Mouse (Mus musculus) left cerebral cortex, adult 2 months (tissue): Measurements from ENCODE around the gene H2-M10.1. TPM values are rescaled to one million over a fixed set of nuclear protein-coding genes. Genes with fewer than 3 reads are reported as not detected.
A peak's percentile ranks its signal among the peaks of the same experiment; 100 is the strongest.
"Not testable (repeated sequence)": the region's sequence is repeated elsewhere in the genome, so short reads cannot be mapped to it uniquely, and the experiment has no call there.

ENCODE experiments used
- DNase-seq, 2 experiments: peaks; one replicate each; pipeline ENCODE4 v3.0.0; 2021 to 2022; ENCODE audit warnings: low spot score in 2 of 2, mixed read lengths in 1 of 2; ENCODE audit errors: extremely low spot score in 1 of 2
- H3K27ac ChIP-seq: fragments of 200-600 bp; 2 replicates; pipeline ENCODE4 v1.8.1; 2022
- H3K4me3 ChIP-seq: fragments of 200-600 bp; 2 replicates; pipeline ENCODE4 v1.8.1; 2022
- CTCF ChIP-seq: fragments of 200-600 bp; IDR thresholded peaks from 2 replicates; pipeline ENCODE4 v1.8.1; 2022; ENCODE audit warnings: antibody characterized with exemption, mild to moderate bottlenecking, moderate library complexity
- intact Hi-C: fragments of 180-260 bp; cut with DNase I; formaldehyde crosslinking; loops from one replicate; pipeline ENCODE4 v1.15.1; 2025
- long read RNA-seq, 2 experiments: library from polyadenylated mRNA; stranded (forward); transcript quantifications; one replicate each; pipeline ENCODE4 v2.0.0; 2021; ENCODE audit warnings: borderline mapping rate in 2 of 2
- total RNA-seq, 2 experiments: library from RNA; stranded (reverse); gene quantifications; 2 replicates each; pipeline ENCODE4 v1.2.3; 2021

H2-M10.1 gene
- total RNA-seq, result not detected
- long read RNA-seq, experiment 1, result 0 reads
- long read RNA-seq, experiment 2, result 0 reads

- no peak for TF ChIP-seq CTCF
- no peak within 1 kb of the TSS for H3K4me3 ChIP-seq
- intact Hi-C loops, result no loop called here
These were observed at the start of gene H2-M10.1 for GRCm38 (mm10) chr17:36326055-36326454. H2-M10.1 (minus strand) TSS chr17:36326155.

DNA sequence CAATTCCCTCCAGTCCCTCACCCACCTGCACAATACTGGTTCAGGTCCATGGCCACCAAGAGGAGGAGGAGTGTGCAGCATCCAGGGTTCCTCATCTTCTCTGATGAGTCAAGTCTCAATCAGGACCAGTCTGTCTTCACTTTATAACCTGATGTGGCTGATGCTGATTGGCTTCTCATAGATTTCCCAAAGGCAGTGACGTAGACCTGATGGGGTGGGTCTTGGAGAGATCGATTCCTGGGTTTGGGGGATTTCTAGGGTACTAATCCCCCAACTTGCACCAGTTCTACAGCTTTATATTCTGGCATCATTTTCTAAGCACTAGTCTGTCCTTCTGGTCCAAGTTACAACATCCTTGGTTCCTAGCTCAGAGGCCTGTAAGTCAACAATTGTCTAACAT, 42.4 kb upstream of the H2-M10.1 start, which contains the start of gene H2-M10.3:
Gene H2-M10.3, minus strand, starts transcription at position 101 of the 400 bp plus-strand sequence.
- H3K4me3 ChIP-seq, H3K27ac ChIP-seq, intact Hi-C loops, DNase-seq: not testable (repeated sequence)

More at GRCm38 (mm10) chr17:36326055-36326454, at the start of gene H2-M10.1:
- no peak within 1 kb of the TSS for H3K27ac ChIP-seq
- no peak for DNase-seq

GRCm38 (mm10) chr17:36362404-36362803, 36.4 kb upstream of the H2-M10.1 start:
- DNase-seq, H3K27ac ChIP-seq, H3K4me3 ChIP-seq: not testable (repeated sequence)
- intact Hi-C loops, result loop anchor here (2.0 kb wide), 1 partner anchor 446 kb away; no protein-coding TSS in a partner anchor

DNA sequence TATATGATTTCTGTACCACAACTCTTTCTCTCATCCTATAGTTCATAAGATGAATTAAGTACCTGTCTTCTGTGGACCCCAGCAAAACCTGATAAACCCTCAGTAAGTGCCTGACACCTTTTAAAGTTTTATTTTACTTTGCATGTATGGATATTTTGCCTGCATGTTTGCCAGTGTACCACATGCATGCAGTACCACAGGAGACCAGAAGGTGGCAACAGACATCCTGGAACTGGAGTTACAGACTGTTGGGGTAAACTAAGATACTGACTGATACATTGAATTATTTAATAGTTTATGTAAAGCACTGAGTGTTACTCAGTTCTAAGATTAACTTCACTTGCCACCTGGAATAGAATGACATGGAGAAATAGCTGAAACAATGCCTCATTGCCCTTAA, 31.6 kb upstream of the H2-M10.1 start:
- intact Hi-C loops, result loop anchor here (2.0 kb wide), 4 partner anchors 49 to 431 kb away; no protein-coding TSS in a partner anchor
- peak; percentile 50 to 57 for DNase-seq
- peak; percentile 82 for TF ChIP-seq CTCF
- not testable (repeated sequence) for H3K4me3 ChIP-seq, H3K27ac ChIP-seq

DNA sequence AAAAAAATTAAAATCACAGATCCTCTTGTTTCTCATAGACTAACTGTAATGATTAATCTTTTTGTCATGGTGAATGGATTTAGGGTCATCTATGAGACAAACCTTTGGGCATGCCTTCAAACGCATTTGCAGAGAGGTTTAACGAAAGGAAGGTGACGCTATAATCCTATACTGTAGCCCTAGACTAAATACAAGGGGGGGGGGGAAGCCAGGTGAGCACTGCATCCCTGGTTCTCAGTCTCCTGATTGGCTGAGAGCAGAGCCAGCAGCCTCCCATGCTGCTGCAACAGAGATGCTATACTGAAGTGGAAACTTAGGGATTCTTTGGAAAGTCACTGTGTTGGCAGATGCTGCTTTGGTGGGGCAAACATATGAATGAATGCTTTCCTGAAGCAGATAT, 29.8 kb upstream of the H2-M10.1 start:
- no peak for DNase-seq
- TF ChIP-seq CTCF, result no peak
- Histone ChIP-seq H3K27ac (no peak overlapping the region), H3K4me3 (no peak overlapping the region)
- intact Hi-C loops, result loop anchor here (2.0 kb wide), 4 partner anchors 47 to 433 kb away; no protein-coding TSS in a partner anchor

DNA sequence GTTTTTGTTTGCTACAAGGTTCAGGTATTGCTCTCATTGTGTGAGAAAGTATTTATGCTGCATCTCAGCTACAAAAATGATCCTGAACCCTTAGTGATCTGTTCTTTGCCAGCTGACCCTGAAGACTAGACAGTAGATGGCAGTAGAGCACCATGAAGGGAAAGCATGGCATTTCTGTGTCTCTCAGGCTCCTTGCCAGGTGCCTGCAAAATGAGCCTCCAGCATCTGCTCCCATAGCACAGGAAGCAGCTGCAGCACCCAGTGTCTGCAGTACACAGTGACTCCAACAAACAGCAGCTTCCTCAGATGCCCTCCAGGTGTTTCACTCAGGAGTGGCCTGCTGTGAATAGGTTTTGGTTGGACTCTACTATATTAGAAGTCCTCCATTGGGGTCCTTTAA, 29.4 kb upstream of the H2-M10.1 start:
- DNase-seq, result peak; percentile 57 to 63
- TF ChIP-seq CTCF, result peak; percentile 67
- H3K4me3 ChIP-seq, intact Hi-C loops, H3K27ac ChIP-seq: not testable (repeated sequence)

DNA sequence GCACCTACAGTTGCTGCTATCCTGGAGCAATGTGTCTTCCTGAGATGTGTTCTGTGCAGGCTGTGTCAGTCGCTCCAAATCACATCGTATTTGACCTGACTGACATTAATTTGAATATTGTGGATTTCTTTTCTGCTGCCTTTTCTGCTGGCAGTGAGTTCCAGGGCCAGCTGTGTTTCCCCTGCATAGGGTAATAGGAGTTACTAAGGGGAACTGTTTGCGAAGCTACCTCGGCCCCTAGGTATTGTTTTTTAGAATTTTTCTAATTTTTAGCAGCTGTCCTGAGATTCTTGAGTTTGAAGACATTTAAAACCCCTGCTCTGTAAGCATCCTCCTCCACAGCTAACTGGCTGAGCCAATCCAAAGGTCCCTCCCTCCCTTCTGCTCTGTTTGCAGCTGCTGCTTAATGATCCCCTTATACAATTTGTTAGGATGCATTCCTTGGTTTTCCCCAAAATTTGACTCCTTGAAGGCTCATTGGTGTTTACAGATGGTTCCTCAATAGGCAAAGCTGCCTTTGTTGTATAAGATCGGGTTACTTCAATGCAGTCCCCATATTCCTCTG, 10.2 kb downstream of the H2-M10.1 start:
- peak overlapping the region; percentile 62 for H3K4me3 ChIP-seq
- no peak for TF ChIP-seq CTCF
- intact Hi-C loops, result loop anchor here (2.0 kb wide), 1 partner anchor 45 kb away; no protein-coding TSS in a partner anchor
- H3K27ac ChIP-seq, result peak overlapping the region; percentile 94
- DNase-seq, result no peak

DNA sequence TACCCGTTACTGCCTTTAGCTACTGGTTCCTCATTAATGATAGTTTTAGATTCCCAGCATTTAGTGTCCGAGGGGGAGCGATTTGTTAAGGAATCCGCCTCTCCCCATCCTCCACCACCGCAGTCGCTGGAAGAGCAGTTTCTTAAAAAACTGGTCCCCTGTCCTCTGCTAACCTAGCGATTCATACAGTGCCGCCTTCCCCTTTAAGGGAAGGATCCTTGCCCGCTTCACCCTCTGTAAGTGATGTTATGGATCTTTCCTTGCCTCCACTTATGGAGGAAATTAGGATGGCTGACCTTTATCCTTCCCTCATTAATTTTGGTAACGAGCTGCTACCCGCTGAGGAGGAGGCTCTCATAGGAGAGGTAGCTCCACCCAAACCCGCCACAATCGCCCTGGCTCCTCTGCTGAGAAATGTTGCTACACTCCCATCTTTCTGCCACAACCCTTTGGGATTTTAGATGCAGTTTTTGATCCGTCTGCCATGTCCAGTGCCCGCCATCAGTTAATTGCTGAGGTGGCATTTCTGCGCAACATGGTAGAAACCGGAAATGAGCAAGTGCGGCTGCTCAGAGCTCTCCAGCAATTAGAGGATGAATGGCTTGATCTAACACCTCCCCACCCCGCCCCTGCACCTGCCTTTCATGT, 10.8 kb downstream of the H2-M10.1 start:
- TF ChIP-seq CTCF, result no peak
- intact Hi-C loops, result loop anchor here (2.0 kb wide), 1 partner anchor 44 kb away; no protein-coding TSS in a partner anchor
- Histone ChIP-seq H3K27ac (peak overlapping the region; percentile 94), H3K4me3 (peak overlapping the region; percentile 62)
- peak; percentile 70 to 78 for DNase-seq

- TF ChIP-seq CTCF, result no peak
- intact Hi-C loops, result loop anchor here (2.0 kb wide), 1 partner anchor 44 kb away; no protein-coding TSS in a partner anchor
- Histone ChIP-seq H3K27ac (peak overlapping the region; percentile 94), H3K4me3 (peak overlapping the region; percentile 62)
- DNase-seq, result peak in 1 of 2 experiments; percentile 16
These were observed 11.4 kb downstream of the H2-M10.1 start for GRCm38 (mm10) chr17:36314511-36314910.

DNA sequence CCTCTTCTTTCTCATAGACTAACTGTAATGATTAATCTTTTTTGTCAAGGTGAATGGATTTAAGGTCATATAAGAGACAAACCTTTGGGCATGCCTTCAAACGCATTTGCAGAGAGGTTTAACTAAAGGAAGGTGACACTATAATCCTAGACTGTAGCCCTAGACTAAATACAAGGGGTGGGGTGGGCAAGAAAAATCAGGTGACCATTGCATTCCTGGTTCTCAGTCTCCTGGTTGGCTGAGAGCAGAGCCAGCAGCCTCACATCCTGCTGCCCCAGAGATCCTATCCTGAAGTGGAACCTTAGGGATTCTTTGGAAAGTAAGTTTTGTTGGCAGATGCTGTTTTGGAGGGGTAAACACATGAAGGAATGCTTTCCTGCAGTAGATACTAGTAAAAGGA, 16.7 kb downstream of the H2-M10.1 start:
- no peak for TF ChIP-seq CTCF
- Histone ChIP-seq H3K4me3 (no peak overlapping the region), H3K27ac (no peak overlapping the region)
- DNase-seq, result no peak
- intact Hi-C loops, result loop anchor here (2.0 kb wide), 3 partner anchors 48 to 478 kb away; no protein-coding TSS in a partner anchor

- peak; percentile 72 for TF ChIP-seq CTCF
- intact Hi-C loops, result loop anchor here (2.0 kb wide), 3 partner anchors 48 to 478 kb away; no protein-coding TSS in a partner anchor
- peak; percentile 63 to 64 for DNase-seq
- H3K27ac ChIP-seq, H3K4me3 ChIP-seq: not testable (repeated sequence)
These were observed 17.1 kb downstream of the H2-M10.1 start for GRCm38 (mm10) chr17:36308855-36309254.

DNA sequence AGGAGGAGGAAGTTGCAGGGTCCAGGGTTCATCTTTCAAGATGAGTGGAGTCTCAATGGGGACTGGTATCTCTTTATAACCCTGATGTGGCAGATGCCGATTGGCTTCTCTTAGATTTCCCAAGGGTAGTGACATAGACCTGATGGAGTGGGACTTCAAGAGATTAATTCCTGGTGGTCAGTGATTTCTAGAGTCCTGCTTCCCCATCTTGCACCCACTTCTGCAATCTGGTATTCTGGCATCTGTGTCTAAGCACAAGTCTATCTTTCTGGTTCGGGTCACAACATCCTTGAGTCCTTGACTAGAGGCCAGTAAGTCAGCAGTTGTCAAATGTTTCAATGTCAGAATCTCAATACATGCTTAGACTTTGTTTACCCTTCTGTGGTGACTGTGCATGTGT, 39.6 kb downstream of the H2-M10.1 start, which contains the start of gene H2-M10.2:
Gene H2-M10.2, minus strand, starts transcription at position 101 of the 400 bp plus-strand sequence.
- TF ChIP-seq CTCF, result no peak
- intact Hi-C loops, result no loop called here
- no peak within 1 kb of the TSS for H3K4me3 ChIP-seq

More for the DNA sequence above, 39.6 kb downstream of the H2-M10.1 start, which contains the start of gene H2-M10.2:
- no peak for DNase-seq
- H3K27ac ChIP-seq, result no peak within 1 kb of the TSS
